Mouse (Mus musculus) small intestine, adult 10 weeks (tissue): ENCODE measurements around the gene Gm17490. TPM values are rescaled to one million over a fixed set of nuclear protein-coding genes. Genes with fewer than 3 reads are reported as not detected.

Experiments
- polyA plus RNA-seq: library from polyadenylated mRNA; stranded (reverse); fragments of 350-450 nt; fragmentation: Illumina TruSeq; extraction: RNeasy Lipid Tissue Mini Kit (QIAGEN cat#74804); gene quantifications from one replicate; pipeline ENCODE4 v1.2.3, GENCODE M21; 2014; ENCODE audit warnings: low replicate concordance

The Gm17490 gene
- not detected for polyA plus RNA-seq

DNA sequence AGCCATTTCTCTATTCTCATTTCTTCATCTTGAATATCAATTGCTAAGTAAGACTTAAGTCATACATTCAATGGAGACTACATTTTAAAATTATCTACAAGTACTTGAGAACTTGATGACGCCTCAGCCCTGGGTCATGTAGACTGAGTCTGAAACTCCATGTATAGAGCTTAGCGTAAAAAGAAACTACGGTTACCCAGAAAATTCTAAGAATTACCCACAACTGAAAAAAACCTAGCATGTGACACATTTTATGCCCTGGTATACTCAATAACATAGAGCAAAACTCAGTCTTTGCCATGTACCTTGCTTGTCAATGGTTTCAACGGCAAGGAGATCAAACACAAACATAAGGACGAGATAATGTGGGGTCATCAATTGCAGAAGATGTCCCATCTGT is at the start of gene Gm17490:
Gm17490 (minus strand) TSS at position 375 of the 400 bp plus-strand sequence.

DNA sequence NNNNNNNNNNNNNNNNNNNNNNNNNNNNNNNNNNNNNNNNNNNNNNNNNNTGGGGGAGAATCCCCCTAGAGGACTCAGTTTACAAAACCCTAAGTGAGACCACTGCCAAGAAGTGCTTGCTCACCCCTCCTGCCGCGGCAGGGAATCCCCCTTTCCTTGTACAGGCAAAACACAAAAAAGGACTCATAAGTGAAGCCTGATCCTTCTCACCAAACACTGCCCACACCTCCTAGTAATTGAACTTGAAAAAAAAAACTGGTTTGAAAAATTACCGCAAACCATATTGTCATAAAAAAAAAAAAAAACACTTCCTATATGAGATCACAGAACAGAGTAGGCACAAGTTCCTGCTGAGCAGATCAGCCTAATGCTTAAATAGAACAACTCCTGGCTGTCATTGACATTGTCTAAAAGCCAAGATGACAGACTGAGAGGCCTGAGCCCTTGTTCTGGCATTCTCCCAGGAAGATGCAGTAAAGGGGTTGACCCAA is 16.4 kb upstream of the Gm17490 start, which contains the start of gene Il2ra:
Il2ra (plus strand) TSS at position 357 of the 491 bp plus-strand sequence.

DNA sequence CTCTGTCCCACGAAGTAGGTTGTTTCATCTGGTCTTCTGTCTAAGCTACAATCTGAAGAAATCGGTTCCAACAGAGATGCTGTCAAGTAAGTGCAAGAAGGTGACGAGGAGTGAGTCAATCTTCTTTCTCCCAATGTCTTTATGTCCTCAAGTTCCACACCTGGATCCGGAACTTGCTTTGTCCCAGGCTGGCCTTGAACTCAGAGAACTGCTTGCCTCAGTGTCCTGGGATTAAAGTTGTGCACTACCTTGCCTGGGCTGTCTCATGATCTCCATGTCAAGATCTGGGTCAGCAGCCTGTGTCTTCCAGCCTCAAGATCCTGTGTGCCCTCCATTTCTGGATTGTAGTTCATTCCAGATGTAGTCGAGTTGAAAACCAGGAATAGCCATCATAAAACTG is 22.0 kb downstream of the Gm17490 start, which contains the start of gene Rbm17:
Rbm17 (minus strand) TSS at position 101 of the 400 bp plus-strand sequence.

Other genes with a start within 250 kb of the Gm17490 start
- gene Pfkfb3, start 72.2 kb downstream of the Gm17490 start, polyA plus RNA-seq, result 24.0 TPM
- gene Rbm17, start 22.1 kb downstream of the Gm17490 start, polyA plus RNA-seq, result 165 TPM
- gene Il2ra, start 16.5 kb upstream of the Gm17490 start, polyA plus RNA-seq, result 0.52 TPM
- 22.3 TPM for gene Il15ra, start 79.0 kb upstream of the Gm17490 start, polyA plus RNA-seq
- 66.4 TPM for gene Fbh1, start 151.3 kb upstream of the Gm17490 start, polyA plus RNA-seq
- 19.3 TPM for gene Ankrd16, start 151.6 kb upstream of the Gm17490 start, polyA plus RNA-seq